Mouse (Mus musculus) mature B cell (primary cell): ENCODE data around the gene Adprm.

ENCODE experiments used
- in situ Hi-C: fragments of 300-500 bp; cut with MboI; formaldehyde crosslinking; loops from 2 replicates; pipeline ENCODE4 v1.14.3; 2019

The Adprm gene

GRCm38 (mm10) chr11:67076781-67077180 lies 24.4 kb upstream of the Adprm start:
- in situ Hi-C loops: no loop called here

DNA sequence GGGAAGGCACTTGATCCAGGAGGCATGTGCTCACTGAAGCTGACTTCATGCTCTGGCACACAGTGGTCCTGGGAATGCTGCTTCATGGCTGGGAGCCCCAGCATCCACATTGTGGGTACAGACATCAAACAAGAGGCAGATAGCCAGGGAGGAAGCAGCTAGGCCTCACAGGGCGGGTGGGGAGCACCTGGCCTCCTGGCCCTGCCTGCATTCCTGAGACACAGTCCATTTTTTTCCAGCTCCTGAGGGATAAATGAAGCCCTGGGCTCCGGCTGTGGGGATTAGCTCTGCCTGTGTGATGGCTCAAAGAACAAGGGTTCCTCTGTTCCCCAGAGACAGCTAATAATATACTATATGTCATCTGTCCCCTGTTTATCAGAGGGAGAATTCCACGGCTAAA lies 22.6 kb upstream of the Adprm start:
- in situ Hi-C loops: no loop called here

DNA sequence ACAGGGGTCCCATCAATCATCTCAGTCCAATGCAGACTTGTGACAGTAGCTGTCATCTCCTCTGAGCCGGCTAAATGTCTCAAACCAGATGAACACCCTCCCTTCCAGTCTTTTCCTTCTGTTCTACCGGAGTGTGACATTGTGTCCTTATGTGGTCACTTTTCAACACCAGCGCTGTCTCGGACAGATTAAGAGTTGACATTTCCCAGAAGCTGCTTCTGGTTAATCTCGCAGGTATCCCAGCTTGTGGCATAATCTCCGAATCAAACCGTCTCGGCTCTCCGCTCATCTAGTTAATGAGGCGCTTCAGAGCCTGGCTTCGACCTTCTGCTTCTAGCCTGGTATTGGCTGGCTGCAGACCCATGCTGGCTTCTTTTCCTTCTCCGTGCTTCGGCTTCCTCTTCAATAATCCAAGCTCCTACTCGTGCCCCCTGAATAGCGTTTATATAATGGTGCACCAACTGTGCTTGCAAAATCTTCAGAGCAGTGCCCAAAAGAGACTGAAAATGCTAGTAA lies 20.3 kb upstream of the Adprm start:
- in situ Hi-C loops: no loop called here

DNA sequence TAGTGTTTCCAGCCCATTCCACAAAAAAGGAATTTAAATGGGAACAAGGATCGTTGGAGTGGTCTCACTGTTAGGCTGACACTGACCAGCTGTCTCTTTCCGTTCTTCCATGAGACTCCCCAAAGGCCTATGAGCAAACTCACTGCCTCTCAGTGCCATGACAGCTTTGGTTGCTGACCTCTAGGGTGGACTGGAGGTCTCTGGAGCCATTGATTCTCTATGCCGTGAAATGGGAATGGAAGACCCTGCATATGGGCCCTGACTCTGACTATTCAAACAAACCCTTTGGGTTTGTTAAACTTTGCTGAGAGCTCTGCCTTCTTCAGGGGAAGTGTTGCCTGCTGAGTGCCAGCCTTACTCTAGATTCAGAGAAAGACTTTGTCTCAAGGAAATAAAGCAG lies 15.3 kb upstream of the Adprm start:
- in situ Hi-C loops: no loop called here

GRCm38 (mm10) chr11:67062726-67063125 lies 10.3 kb upstream of the Adprm start:
- in situ Hi-C loops: no loop called here

- in situ Hi-C loops: no loop called here
Observed at GRCm38 (mm10) chr11:67061311-67061710, 8.9 kb upstream of the Adprm start.

DNA sequence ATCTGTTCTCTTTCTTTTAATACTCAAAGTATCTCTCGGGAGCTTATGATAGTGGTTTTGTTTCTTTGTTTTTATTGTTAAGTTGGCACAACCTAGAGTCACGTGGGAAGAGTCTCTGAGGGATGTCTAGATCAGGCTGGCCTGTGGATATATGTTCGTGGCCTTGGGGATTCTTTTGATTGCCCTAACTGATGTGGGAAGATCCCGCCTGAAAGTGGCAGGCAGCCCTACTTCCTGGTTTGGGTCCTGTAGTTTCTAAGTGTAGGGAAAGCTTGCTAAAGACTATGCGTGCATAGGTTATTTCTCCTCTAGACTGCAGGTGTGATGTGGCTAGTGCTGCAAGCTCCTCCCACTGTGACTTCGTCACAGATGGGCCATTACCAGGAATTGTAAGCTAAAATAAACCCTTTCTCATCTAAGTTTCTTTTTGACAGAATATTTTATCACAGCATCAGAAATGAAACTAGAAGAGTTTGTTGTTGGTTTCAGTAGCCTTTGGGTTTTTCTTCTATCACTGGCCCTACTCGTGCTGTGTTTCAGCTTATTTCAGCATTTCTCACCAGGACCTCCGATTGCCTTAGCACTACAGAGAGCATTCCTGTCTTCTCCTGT lies 2.5 kb upstream of the Adprm start:
- in situ Hi-C loops: no loop called here

GRCm38 (mm10) chr11:67051676-67052320 lies 596 bp downstream of the Adprm start:
- in situ Hi-C loops: no loop called here

GRCm38 (mm10) chr11:67049256-67049655 lies 3.1 kb downstream of the Adprm start:
- in situ Hi-C loops: no loop called here

- in situ Hi-C loops: no loop called here
Observed at GRCm38 (mm10) chr11:67048496-67048895, 3.9 kb downstream of the Adprm start.

GRCm38 (mm10) chr11:67047199-67047598 lies 5.2 kb downstream of the Adprm start:
- in situ Hi-C loops: no loop called here

- in situ Hi-C loops: no loop called here
Observed at GRCm38 (mm10) chr11:67044959-67045358, 7.4 kb downstream of the Adprm start.

DNA sequence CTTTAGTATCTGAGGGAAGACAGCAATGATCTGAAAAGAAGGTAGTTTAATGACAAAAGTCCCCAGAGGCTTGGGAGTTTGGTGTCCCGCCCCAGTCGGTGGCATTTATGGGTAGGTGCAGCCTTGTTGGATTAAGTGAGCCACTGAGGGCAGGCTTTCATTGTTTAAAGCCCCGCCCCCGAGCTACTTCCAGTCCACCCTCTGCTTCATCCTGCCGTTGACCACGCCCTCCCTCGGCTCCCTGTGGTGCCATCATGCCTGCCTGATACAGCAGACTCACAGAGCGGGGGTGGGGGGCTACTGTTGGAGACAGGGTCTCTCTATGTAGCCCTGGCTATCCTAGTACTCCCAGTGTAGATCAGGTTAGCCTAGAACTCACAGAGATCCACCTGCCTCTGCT lies 9.4 kb downstream of the Adprm start:
- in situ Hi-C loops: no loop called here

DNA sequence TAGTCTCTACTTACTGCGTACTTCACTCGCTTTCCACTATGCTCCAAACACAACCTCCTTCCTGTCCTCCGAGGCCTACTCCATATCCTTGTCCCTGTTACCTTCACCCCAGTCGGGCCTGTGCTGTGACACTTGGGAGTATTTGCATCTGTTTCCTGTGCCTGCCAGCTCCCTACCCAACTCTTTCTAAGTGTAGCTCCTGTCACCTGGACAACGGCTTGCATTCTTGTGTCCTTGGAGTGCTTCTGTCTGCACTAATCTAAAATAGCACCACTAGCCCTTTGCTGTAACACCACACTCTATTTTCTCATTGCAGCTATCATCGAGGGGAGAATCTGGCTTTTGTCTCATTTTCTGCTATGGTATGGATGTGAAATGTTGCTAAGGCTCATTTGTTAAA lies 11.9 kb downstream of the Adprm start:
- in situ Hi-C loops: no loop called here

DNA sequence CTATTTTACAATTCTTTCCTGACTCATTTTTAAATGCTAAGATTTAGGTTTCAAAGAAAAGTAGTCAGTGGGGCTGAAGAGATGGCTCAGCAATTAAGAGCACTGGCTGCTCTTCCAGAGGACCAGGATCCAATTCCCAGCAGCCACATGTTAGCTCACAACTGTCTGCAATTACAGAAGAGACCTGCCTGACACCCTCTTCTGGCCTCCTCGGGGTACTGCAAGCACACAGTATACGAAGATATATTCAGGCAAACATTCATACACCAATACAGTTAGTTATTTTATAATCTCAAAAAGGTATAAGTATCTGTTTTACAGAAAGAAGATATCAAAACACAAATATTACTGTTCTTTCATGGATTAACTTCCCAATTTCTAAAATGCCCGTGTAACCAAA lies 12.6 kb downstream of the Adprm start:
- in situ Hi-C loops: no loop called here

- in situ Hi-C loops: no loop called here
Observed at GRCm38 (mm10) chr11:67036892-67037291, 15.5 kb downstream of the Adprm start.

- in situ Hi-C loops: no loop called here
Observed at GRCm38 (mm10) chr11:67036229-67036628, 16.2 kb downstream of the Adprm start.

DNA sequence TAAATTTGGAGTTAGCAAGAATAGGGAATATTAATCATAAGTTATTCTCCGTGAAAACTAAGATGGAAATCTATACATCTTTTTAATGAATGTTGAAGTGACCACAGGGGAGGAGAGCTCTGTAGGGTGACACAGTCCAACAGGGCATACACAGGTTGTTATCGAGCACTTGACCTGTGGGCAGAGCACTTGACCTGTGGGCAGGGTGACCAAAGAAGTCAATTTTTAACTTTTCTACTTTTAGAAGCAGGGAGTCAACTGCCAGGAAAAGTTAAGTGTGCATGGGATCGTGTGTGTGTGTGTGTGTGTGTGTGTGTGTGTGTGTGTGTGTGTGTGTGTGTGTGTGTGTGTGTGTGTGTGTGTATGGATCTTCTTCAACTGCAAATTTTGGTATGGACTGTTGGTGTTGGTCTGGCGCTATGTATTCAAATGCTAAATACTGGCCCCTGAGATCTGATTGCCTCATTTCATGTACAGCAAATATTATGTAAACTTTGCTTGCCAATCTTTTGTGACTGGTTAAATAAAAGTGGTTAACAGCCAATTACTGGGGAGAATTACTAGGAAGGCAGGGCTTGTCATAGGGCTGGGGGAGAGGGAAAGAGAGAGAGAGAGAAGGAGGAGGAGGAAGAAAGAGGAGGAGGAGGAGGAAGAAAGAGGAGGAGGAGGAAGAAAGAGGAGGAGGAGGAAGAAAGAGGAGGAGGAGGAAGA lies 17.5 kb downstream of the Adprm start:
- in situ Hi-C loops: no loop called here

- in situ Hi-C loops: no loop called here
Observed at GRCm38 (mm10) chr11:67031603-67031915, 20.8 kb downstream of the Adprm start.

GRCm38 (mm10) chr11:67030904-67031602 lies 21.3 kb downstream of the Adprm start:
- in situ Hi-C loops: no loop called here

GRCm38 (mm10) chr11:67024867-67025477 lies 27.4 kb downstream of the Adprm start, which contains the start of gene Tmem220:
Gene Tmem220, plus strand, starts transcription at chr11:67025154.
- in situ Hi-C loops: no loop called here

DNA sequence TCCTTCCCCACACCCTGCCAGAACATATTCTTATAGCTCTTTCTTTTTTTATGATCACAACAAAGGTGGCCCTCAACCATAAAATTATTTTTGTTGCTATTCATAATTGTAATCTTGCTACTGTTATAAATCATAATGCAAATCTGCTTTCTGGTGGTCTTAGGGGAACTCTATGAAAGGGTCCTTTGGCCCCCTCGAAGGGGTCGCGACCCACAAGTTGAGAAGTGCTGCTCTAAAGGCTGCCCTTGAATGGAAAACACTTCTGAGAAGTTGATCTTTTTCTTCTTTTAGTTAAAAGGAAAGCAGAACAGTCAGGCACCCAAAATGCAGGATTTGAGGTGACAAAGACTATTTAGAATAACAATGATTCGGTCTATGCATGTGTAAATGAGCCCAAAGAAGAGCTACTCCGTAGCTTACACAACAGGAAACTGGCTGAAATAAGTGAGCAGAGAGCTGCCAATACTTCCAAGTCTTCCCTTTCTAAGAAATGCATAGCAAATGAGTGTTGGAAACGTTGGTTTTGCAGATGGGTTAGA lies 28.5 kb downstream of the Adprm start:
- in situ Hi-C loops: no loop called here
